Mouse (Mus musculus) embryonic facial prominence, embryonic 10.5 days (tissue): Measurements from ENCODE around the gene Kmt2c. TPM values are rescaled to one million over a fixed set of nuclear protein-coding genes. Genes with fewer than 3 reads are reported as not detected.
A peak's percentile ranks its signal among the peaks of the same experiment; 100 is the strongest.
"Not testable (repeated sequence)": the region's sequence is repeated elsewhere in the genome, so short reads cannot be mapped to it uniquely, and the experiment has no call there.

Source experiments
- DNase-seq: peaks from one replicate; pipeline ENCODE4 v3.0.0-alpha.2; 2017; ENCODE audit warnings: low spot score
- H3K27ac ChIP-seq: fragments of 300-500 bp; sonication (generic); replicated peaks from 2 replicates; pipeline ENCODE4 v1.5.1; 2016; ENCODE audit warnings: mild to moderate bottlenecking
- H3K27me3 ChIP-seq: fragments of 300-500 bp; sonication (generic); replicated peaks from 2 replicates; pipeline ENCODE4 v1.6.1; 2016; ENCODE audit warnings: low read depth, mild to moderate bottlenecking; ENCODE audit not compliant: poor library complexity, severe bottlenecking
- H3K36me3 ChIP-seq: fragments of 300-500 bp; sonication (generic); replicated peaks from 2 replicates; pipeline ENCODE4 v1.6.1; 2016; ENCODE audit warnings: mild to moderate bottlenecking, moderate library complexity
- H3K4me1 ChIP-seq: fragments of 300-500 bp; sonication (generic); 2 replicates; pipeline ENCODE4 v1.6.1; 2016
- H3K4me3 ChIP-seq: fragments of 300-500 bp; sonication (generic); 2 replicates; pipeline ENCODE4 v1.5.1; 2016; ENCODE audit warnings: mild to moderate bottlenecking, moderate library complexity
- H3K9me3 ChIP-seq: fragments of 300-500 bp; sonication (generic); 2 replicates; pipeline ENCODE4 v1.6.1; 2016; ENCODE audit warnings: mild to moderate bottlenecking
- WGBS: fragments of 180-500 bp; shearing (Covaris S2); methylation state at CpG from one replicate; pipeline ENCODE4 v1.1.7; 2016; 5-methylcytosine and 5-hydroxymethylcytosine counted together
- polyA plus RNA-seq: library from polyadenylated mRNA; unstranded; fragments of >200 nt; fragmentation: Nextera tagmentation; extraction: Ambion mirVana; gene quantifications from 2 replicates; pipeline ENCODE4 v1.2.1, GENCODE M21; 2016

The Kmt2c gene
- polyA plus RNA-seq, 1 experiment from 2014 or later: 11.9 TPM

- DNase-seq: no peak
- Histone ChIP-seq H3K36me3 (peaks cover 28% of the 10 kb centered on the region), H3K9me3 (no peaks in the 10 kb centered on the region), H3K27ac (no peak overlapping the region), H3K4me3 (no peak overlapping the region), H3K4me1 (no peaks in the 10 kb centered on the region), H3K27me3 (no peaks in the 10 kb centered on the region)
- WGBS: 89% methylated on average over 10 of the region's 10 CpGs
Measured at GRCm38 (mm10) chr5:25245806-25246472, 252.6 kb downstream of the Kmt2c start.

- H3K9me3 ChIP-seq: no peaks in the 10 kb centered on the region
- peaks cover 13% of the 10 kb centered on the region for H3K36me3 ChIP-seq
- DNase-seq: no peak
- H3K4me1 ChIP-seq: no peaks in the 10 kb centered on the region
- 88% methylated on average over 6 of the region's 6 CpGs for WGBS
- no peak overlapping the region for H3K27ac ChIP-seq
- H3K27me3 ChIP-seq: no peaks in the 10 kb centered on the region
- H3K4me3 ChIP-seq: no peak overlapping the region
Measured at GRCm38 (mm10) chr5:25243101-25243500, 255.5 kb downstream of the Kmt2c start.

GRCm38 (mm10) chr5:25224377-25224776 lies 274.2 kb downstream of the Kmt2c start:
- peaks cover 26% of the 10 kb centered on the region for H3K36me3 ChIP-seq
- DNase-seq, H3K4me1 ChIP-seq, H3K27me3 ChIP-seq, H3K27ac ChIP-seq, H3K9me3 ChIP-seq, H3K4me3 ChIP-seq: not testable (repeated sequence)
- 86% methylated on average over 1 of the region's 1 CpGs for WGBS

GRCm38 (mm10) chr5:25222752-25223702 lies 275.6 kb downstream of the Kmt2c start, which contains the start of gene E130116L18Rik:
Gene E130116L18Rik (minus strand): TSS chr5:25223153.
- peaks cover 15% of the 10 kb centered on the region for H3K36me3 ChIP-seq
- no peaks in the 10 kb centered on the region for H3K9me3 ChIP-seq
- 5% methylated on average over 72 of the region's 72 CpGs for WGBS
- peaks cover 9% of the 10 kb centered on the region for H3K4me1 ChIP-seq
- no peaks in the 10 kb centered on the region for H3K27me3 ChIP-seq
- peak; percentile 92 for DNase-seq
- H3K27ac ChIP-seq: peak within 1 kb of the TSS; percentile 95
- H3K4me3 ChIP-seq: peak within 1 kb of the TSS; percentile 85

Other genes with a start within 250 kb of the Kmt2c start
- gene Cct8l1, start 17.3 kb upstream of the Kmt2c start, polyA plus RNA-seq: 0.07 and 0.08 TPM in 2 replicates
- gene Xrcc2, start 207.0 kb upstream of the Kmt2c start, polyA plus RNA-seq: 18.0 and 20.4 TPM in 2 replicates